Mouse (Mus musculus) spleen, postnatal 10 days (tissue): Measurements from ENCODE around the gene Tnrc6a.
A peak's percentile ranks its signal among the peaks of the same experiment; 100 is the strongest.

Experiments
- DNase-seq, 2 experiments: peaks; one replicate each; pipeline ENCODE4 v3.0.0; 2021 to 2022; ENCODE audit warnings: low spot score in 2 of 2

The Tnrc6a gene

DNA sequence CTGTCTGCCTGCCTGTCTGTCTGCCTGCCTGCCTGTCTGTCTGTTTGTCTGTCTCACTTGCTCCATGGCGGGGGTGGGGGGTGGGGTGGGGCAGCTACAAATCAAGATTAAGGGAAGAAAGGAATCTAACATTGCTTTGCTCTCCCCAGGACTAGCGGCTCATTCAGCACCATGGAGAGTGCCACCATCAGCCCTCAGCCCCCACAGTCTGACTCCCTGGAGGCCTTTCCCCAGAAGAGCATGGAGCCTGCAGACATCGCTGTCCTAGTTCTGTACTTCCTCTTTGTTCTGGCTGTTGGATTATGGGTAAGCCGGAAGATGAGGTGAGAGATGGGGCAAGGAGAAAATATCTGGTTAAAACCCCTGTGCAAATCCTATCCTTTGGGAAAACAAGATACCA is 111.8 kb downstream of the Tnrc6a start:
- peak in 1 of 2 experiments; percentile 52 for DNase-seq

DNA sequence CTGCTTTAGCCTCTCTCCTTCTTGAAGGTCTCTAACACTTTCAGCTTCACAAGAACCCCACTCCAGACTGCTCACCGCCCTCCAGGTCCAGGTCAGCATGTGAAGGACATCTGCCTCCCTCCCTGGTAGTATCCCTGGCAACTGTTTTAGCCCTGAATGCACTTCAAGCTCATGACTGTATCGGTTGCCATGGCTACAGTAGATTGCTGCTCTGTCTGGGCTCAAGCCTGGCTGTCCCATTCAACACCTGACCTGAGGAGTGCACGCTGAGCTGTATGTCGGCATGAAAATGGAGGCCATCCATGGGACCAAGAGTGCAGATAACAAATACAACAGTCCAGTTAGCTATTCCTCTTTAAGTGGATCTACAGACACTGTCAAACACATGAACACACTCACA is 114.9 kb downstream of the Tnrc6a start:
- DNase-seq: no peak

DNA sequence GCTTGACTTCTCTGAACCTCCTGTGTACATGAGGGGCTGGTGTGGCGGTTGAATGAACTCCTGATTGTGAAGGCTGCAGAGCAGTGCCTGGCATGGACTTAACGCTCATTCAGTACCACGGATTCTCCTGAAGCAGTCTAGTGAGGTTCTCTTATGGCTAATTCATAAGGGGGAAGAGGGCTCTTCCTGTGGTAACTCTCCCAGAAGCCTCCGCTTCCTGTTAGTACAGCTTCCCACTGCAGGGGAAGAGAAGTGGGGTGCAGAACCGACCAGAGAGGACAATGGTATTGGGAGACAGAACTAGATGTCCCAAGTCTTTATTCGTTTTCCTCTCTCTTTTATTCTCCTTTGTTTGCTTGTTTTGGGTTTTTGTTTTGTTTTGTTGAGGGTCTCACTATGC is 116.4 kb downstream of the Tnrc6a start:
- DNase-seq: no peak

DNA sequence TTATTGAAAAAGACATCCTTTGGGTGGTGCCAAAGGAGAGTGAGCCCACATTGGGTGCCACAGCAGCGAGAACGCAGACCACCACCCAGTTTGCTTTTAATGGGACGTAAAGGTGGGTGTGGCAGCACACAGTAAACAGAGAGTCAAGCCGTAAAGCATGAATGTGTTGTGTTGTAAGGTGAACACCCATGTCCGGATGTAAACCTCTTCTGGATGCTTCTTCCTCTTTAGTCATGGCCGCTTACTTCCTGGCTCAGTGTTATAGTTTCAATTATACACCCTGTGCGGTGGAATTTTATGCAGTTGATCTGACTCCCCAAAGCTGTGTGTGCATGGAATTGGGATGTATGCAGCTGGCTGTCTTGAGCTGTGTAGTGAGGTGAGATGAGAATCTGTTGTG is 118.6 kb downstream of the Tnrc6a start:
- DNase-seq: no peak

DNA sequence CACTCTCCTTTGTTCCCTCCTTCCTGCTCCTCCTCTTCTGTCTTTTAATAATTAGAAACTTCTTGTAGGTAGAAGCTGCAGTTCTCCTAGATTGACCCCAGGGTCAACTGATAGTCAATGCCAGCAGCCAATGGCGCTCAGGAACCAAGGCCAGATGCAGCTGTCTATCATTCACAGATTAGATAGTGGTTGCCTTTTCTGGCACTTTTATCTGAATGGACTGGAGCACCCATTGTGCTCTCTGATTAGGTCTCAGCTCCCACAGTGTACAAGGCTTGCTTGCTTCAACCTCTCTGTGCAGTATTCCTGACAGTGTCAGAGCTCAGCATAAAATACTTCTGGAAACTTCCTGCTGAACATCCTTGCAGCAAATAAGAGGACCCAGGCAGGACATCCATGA is 121.1 kb downstream of the Tnrc6a start:
- DNase-seq: no peak
